Mouse (Mus musculus): ENCODE measurements around the gene Tex2. TPM values are rescaled to one million over a fixed set of nuclear protein-coding genes. Genes with fewer than 3 reads are reported as not detected.

The Tex2 gene
- 13.2 TPM for polyA plus RNA-seq (2014; fragmentation: Illumina TruSeq; extraction: RNeasy Lipid Tissue Mini Kit (QIAGEN cat#74804); ENCODE audit: insufficient read depth, low read depth, low replicate concordance)

DNA sequence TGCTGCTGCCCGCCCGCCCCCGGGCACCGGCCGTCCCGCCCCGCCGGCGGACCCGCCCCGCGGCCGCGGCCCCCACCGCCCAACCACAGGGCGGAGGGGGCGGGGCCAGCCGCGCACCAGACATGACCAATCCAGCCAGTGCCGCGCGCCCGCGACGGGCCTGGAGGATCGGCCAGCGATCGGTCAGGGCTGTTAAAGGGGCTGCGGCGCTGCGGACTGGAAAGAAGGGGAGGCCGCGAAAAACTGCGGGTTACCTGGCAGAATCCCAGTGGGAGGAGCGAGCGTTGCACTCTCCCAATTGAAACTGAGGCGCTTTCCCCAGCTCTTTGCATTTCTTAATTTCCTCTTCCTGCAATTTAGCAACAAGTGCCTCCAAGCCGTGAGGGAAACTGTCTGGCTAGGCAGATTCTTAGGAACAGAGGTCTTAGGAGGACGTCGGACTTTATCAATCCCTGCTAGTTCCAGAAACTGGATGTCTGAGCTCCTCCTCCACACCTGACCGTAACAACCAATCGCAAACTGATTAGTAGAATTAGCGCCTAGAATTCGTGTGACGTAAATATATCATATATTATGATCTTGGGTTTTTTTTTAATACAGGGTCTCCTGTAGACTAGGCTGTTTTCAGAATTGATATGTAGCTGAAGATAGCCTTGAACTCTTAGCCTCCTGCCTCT lies at the start of gene Tex2:
TSS of gene Tex2 (minus strand) at position 463 of the 677 bp plus-strand sequence.

DNA sequence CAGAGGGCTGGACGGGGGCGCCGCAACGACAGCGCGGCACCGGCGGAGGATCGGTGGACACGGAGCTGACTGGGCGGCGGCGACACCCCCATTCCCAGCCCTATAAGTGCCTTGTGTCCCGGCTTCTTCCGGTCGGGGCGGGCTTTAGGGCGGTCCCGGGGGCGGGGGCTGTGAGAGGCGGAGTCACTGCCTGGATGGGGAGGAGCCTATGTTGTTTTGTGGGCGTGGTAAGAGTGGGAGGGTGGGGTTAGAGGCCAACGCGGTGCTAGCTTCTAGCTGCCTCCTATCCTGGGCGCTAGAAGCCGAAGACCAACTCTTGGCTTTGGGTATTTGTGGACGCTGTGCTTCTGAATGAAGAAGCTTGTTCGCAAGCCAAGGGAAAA lies 125.5 kb downstream of the Tex2 start, which contains the start of gene Ern1:
TSS of gene Ern1 (minus strand) at position 120 of the 383 bp plus-strand sequence.

Other genes with a start within 250 kb of the Tex2 start
- gene Prr29, start 248.0 kb downstream of the Tex2 start, polyA plus RNA-seq (2014; fragmentation: Illumina TruSeq; extraction: RNeasy Lipid Tissue Mini Kit (QIAGEN cat#74804); ENCODE audit: insufficient read depth, low read depth, low replicate concordance) = 13.2 TPM
- gene Icam2, start 225.3 kb downstream of the Tex2 start, polyA plus RNA-seq (2014; fragmentation: Illumina TruSeq; extraction: RNeasy Lipid Tissue Mini Kit (QIAGEN cat#74804); ENCODE audit: insufficient read depth, low read depth, low replicate concordance) = 223 TPM
- 6.6 TPM for gene Ern1, start 125.6 kb downstream of the Tex2 start, polyA plus RNA-seq (2014; fragmentation: Illumina TruSeq; extraction: RNeasy Lipid Tissue Mini Kit (QIAGEN cat#74804); ENCODE audit: insufficient read depth, low read depth, low replicate concordance)
- gene Pecam1, start 137.2 kb upstream of the Tex2 start, polyA plus RNA-seq (2014; fragmentation: Illumina TruSeq; extraction: RNeasy Lipid Tissue Mini Kit (QIAGEN cat#74804); ENCODE audit: insufficient read depth, low read depth, low replicate concordance) = 235 TPM
- 5.0 TPM for gene Milr1, start 137.8 kb upstream of the Tex2 start, polyA plus RNA-seq (2014; fragmentation: Illumina TruSeq; extraction: RNeasy Lipid Tissue Mini Kit (QIAGEN cat#74804); ENCODE audit: insufficient read depth, low read depth, low replicate concordance)
- 5.9 TPM for gene Polg2, start 166.1 kb upstream of the Tex2 start, polyA plus RNA-seq (2014; fragmentation: Illumina TruSeq; extraction: RNeasy Lipid Tissue Mini Kit (QIAGEN cat#74804); ENCODE audit: insufficient read depth, low read depth, low replicate concordance)
- gene Ddx5, start 175.8 kb upstream of the Tex2 start, polyA plus RNA-seq (2014; fragmentation: Illumina TruSeq; extraction: RNeasy Lipid Tissue Mini Kit (QIAGEN cat#74804); ENCODE audit: insufficient read depth, low read depth, low replicate concordance) = 362 TPM
- 4.7 TPM for gene Cep95, start 175.8 kb upstream of the Tex2 start, polyA plus RNA-seq (2014; fragmentation: Illumina TruSeq; extraction: RNeasy Lipid Tissue Mini Kit (QIAGEN cat#74804); ENCODE audit: insufficient read depth, low read depth, low replicate concordance)

Measured in lung, adult 10 weeks (tissue).